Mouse (Mus musculus): ENCODE results near the gene Capn1.

- TF ChIP-seq ZKSCAN1 (IDR thresholded peaks at IDR 0.05; ENCODE audit: low read depth, low read length) (no peak), CTCF (IDR thresholded peaks at IDR 0.05 in 2 of 3, conservative IDR thresholded peaks at IDR 0.05 in 1 of 3; ENCODE audit: control insufficient read depth in 1 of 3, insufficient read depth in 1 of 3, low read depth in 2 of 3, low read length in 3 of 3, poor library complexity in 1 of 3, severe bottlenecking in 1 of 3) (no peak), MAX (IDR thresholded peaks at IDR 0.05; ENCODE audit: low read length) (no peak), GATA1 (IDR thresholded peaks at IDR 0.05; ENCODE audit: low read depth, low read length) (no peak), ZC3H11A (IDR thresholded peaks at IDR 0.05; ENCODE audit: low read depth, low read length) (no peak), EP300 (IDR thresholded peaks at IDR 0.05; ENCODE audit: low read depth in 1 of 2, low read length in 2 of 2) (no peak), UBTF (IDR thresholded peaks at IDR 0.05; ENCODE audit: borderline replicate concordance, insufficient read depth, low read depth, low read length) (no peak)
Observed at GRCm38 (mm10) chr19:5986043-5986442, 29.7 kb downstream of the Capn1 start, which contains the start of gene Slc22a20.

Data from MEL (cell line).